Mouse (Mus musculus): ENCODE measurements around the gene Cdh4.

DNA sequence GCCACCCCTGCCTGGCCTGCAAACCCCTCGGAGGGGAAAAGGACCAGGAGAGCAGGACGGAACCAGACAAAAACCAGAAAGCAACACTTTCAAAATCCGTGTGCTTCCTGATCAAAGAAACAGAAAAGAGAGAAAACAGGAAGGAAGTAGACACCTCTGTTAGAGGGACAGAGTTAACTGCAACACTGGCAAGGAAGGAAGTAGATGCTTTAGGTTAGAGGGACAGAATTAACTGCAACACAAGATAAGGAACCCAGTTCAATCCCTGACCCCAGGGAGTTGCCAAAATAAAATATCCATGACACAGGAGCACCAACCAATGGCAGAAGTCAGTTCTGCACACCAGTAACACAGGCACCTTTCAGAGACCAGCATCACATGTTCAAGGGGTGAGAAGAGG, 491.9 kb downstream of the Cdh4 start:
- no peak for TF ChIP-seq CTCF (IDR thresholded peaks at IDR 0.05; ENCODE audit: low read depth)
- no peak for TF ChIP-seq EP300 (IDR thresholded peaks at IDR 0.05; ENCODE audit: low read depth)
